Mouse (Mus musculus) heart, postnatal 0 days (tissue): Measurements from ENCODE around the gene Rufy1. TPM values are rescaled to one million over a fixed set of nuclear protein-coding genes. Genes with fewer than 3 reads are reported as not detected.

Experiments
- ATAC-seq: fragments of 200-750 bp; cut with Nextera tagmentation; 2 replicates; pipeline ENCODE4 v1.8.0; 2017; ENCODE audit warnings: low read depth, moderate number of reproducible peaks, moderate library complexity; ENCODE audit not compliant: insufficient read depth
- DNase-seq: peaks from one replicate; pipeline ENCODE4 v3.0.0-alpha.2; 2016; ENCODE audit warnings: low spot score
- H3K27ac ChIP-seq: fragments of 300-500 bp; sonication (generic); 2 replicates; pipeline ENCODE4 v1.5.1; 2014; ENCODE audit warnings: low read depth, mild to moderate bottlenecking
- H3K27me3 ChIP-seq: fragments of 300-500 bp; sonication (generic); 2 replicates; pipeline ENCODE4 v1.6.1; 2014; ENCODE audit warnings: low read length, mixed read lengths; ENCODE audit not compliant: control insufficient read depth, insufficient read depth
- H3K36me3 ChIP-seq: fragments of 300-500 bp; sonication (generic); replicated peaks from 2 replicates; pipeline ENCODE4 v1.6.1; 2014; ENCODE audit warnings: low read length, mixed read lengths; ENCODE audit not compliant: control insufficient read depth, insufficient read depth
- H3K4me1 ChIP-seq: fragments of 300-500 bp; sonication (generic); 2 replicates; pipeline ENCODE4 v1.6.1; 2014; ENCODE audit warnings: antibody characterized with exemption; ENCODE audit not compliant: control insufficient read depth, insufficient read depth
- H3K4me2 ChIP-seq: fragments of 300-500 bp; sonication (generic); 2 replicates; pipeline ENCODE4 v1.6.1; 2014; ENCODE audit warnings: low read depth, mild to moderate bottlenecking, low read length, moderate library complexity
- H3K4me3 ChIP-seq: fragments of 300-500 bp; sonication (generic); 2 replicates; pipeline ENCODE4 v1.5.1; 2014; ENCODE audit warnings: low read depth, low read length
- H3K9ac ChIP-seq: fragments of 300-500 bp; sonication (generic); replicated peaks from 2 replicates; pipeline ENCODE4 v1.6.1; 2014; ENCODE audit warnings: low read depth, low read length, mixed read lengths
- H3K9me3 ChIP-seq: fragments of 300-500 bp; sonication (generic); replicated peaks from 2 replicates; pipeline ENCODE4 v1.6.1; 2016; ENCODE audit warnings: low read length; ENCODE audit not compliant: control insufficient read depth
- CTCF ChIP-seq: IDR thresholded peaks from 2 replicates; pipeline ENCODE4 v1.5.1; 2016; ENCODE audit warnings: antibody characterized with exemption, control low read depth, low read depth
- EP300 ChIP-seq: IDR thresholded peaks from 2 replicates; pipeline ENCODE4 v1.6.1; 2016; ENCODE audit warnings: antibody characterized with exemption, low read depth
- WGBS: fragments of 180-500 bp; shearing (Covaris S2); extraction: QIAGEN DNeasy Blood & Tissue Kit; methylation state at CpG from one replicate; pipeline ENCODE4 v1.1.7; 2014; 5-methylcytosine and 5-hydroxymethylcytosine counted together
- polyA plus RNA-seq: library from polyadenylated mRNA; unstranded; fragments of >200 nt; fragmentation: Nextera tagmentation; extraction: Ambion mirVana; gene quantifications from 2 replicates; pipeline ENCODE4 v1.2.1, GENCODE M21; 2015
- total RNA-seq: library from RNA; depleted of rRNA; stranded (reverse); fragments of >200 nt; gene quantifications from 2 replicates; pipeline ENCODE4 v1.2.3, GENCODE M21; 2014; ENCODE audit warnings: low replicate concordance

The Rufy1 gene
- total and polyA plus RNA-seq, 2 experiments from 2014 or later, result 22.8 to 29.2 TPM

DNA sequence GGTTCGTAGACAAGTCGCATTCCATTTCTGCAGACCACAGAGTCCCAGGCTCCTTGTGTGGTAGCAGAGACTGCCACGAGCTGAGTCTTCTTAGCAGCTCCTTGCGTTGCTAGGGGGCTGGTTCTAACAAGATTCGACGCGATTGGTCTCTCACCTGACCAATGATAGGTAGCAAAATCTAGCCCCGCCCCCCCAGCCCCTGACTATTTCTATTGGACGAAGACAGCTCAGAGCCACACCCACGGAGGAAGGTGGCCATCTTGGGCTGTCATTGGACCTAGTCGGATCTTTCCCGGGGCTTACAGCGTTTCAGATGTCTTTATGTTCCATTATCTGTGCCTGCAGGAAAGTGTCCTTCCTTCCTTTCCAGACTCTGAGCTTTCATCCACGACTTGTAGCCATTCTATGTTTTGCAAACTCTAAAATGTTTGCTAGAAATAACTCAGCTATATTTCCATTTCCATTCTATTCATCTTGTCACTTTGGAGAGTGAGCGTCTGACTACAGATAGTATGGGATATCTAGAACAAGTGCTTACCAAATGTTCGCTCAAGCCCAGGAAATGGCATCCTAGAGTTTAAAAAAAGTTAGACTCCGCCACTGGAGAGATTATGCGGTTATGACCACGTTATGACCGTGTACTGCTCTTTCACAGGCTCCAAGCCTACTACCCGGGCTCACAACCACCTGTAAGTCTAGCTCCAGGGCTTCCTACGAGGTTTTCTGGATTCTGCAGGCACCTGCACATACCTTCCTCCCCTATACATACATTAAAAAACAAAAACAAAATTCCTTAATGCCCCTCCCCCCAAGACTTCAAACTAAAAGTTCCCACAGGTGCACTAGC, 8.8 kb downstream of the Rufy1 start:
- Histone ChIP-seq H3K9ac (no peak overlapping the region), H3K4me2 (peak overlapping the region; percentile 51), H3K36me3 (peaks cover 31% of the 10 kb centered on the region), H3K27ac (peak overlapping the region; percentile 46), H3K27me3 (no peaks in the 10 kb centered on the region), H3K4me3 (peak overlapping the region; percentile 26; the same call in 1 of the 2 replicates), H3K4me1 (peaks cover 19% of the 10 kb centered on the region), H3K9me3 (no peaks in the 10 kb centered on the region)
- TF ChIP-seq EP300 (no peak), CTCF (no peak)
- DNase-seq (peak; percentile 81), ATAC-seq (peak; percentile 92)
- 26% methylated on average over 22 of the region's 22 CpGs for WGBS

- H3K4me2 ChIP-seq, result peak overlapping the region; percentile 51
- ATAC-seq, result no peak
- TF ChIP-seq CTCF (no peak), EP300 (no peak)
Measured at GRCm38 (mm10) chr11:50421461-50421860, 9.5 kb downstream of the Rufy1 start.

DNA sequence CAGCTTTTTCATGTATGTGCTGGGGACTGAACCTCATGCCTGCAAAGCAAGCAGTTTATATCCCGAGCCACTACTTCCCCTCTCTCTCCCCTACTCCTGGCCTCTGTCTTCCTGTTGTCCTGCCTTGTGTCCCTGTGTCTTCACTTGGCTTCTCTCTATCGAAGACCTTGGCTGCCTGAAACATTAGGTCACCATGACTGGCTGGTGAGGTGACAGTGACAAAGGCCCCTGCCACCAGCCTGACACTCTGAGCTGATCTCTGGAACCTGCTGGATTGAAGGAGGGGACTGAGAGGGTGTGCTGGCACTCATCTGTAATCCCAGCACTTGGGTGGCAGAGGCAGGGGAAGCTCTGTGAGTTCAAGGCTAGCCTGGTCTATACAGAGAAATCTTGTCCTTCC, 13.1 kb downstream of the Rufy1 start:
- Histone ChIP-seq H3K4me3 (no peak overlapping the region), H3K9me3 (no peaks in the 10 kb centered on the region), H3K4me2 (no peak overlapping the region), H3K9ac (no peak overlapping the region), H3K27me3 (no peaks in the 10 kb centered on the region), H3K27ac (no peak overlapping the region), H3K36me3 (peaks cover 63% of the 10 kb centered on the region), H3K4me1 (peaks cover 10% of the 10 kb centered on the region; the same call in 1 of the 2 replicates)
- WGBS, result 29% methylated on average over 2 of the region's 2 CpGs
- ATAC-seq (no peak), DNase-seq (no peak)
- TF ChIP-seq CTCF, result no peak
- TF ChIP-seq EP300, result no peak

More at GRCm38 (mm10) chr11:50421461-50421860, 9.5 kb downstream of the Rufy1 start:
- no peaks in the 10 kb centered on the region for H3K9me3 ChIP-seq
- no peaks in the 10 kb centered on the region for H3K27me3 ChIP-seq
- no peak overlapping the region for H3K27ac ChIP-seq
- peaks cover 19% of the 10 kb centered on the region for H3K4me1 ChIP-seq
- no peak for DNase-seq
- H3K4me3 ChIP-seq, result peak overlapping the region; percentile 26; the same call in 1 of the 2 replicates
- 71% methylated on average over 5 of the region's 5 CpGs for WGBS
- H3K9ac ChIP-seq, result no peak overlapping the region
- H3K36me3 ChIP-seq, result peaks cover 38% of the 10 kb centered on the region

DNA sequence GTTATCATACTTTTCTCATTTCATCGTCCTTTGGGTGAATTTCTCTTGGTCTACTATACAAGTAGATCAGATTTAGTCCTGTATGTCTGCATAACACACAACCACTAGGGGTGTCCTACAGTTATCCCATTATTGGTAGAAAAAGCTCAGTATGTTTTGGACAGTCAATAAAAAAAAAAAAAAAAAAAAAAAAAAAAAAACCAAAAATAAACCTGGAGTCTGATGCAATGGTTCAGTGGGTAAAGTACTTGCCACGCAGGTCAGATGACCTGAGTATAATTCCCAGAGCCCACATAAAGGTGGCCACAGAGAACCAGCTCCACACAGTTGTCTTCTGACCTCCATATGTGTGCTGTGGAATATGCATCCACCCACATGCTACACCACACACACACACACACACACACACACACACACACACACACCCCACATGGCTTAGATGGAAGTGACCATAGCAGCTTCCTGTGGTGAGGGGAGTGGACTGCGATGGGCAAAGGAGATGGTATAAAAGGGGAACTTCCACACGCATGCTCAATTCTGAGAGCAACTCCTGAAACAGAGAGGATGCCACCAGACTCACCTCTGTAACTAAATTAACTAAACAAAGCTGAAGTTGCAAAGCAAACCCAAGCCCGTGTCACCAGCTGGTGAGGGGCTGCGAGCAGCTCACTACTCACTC, 15.2 kb downstream of the Rufy1 start:
- H3K9ac ChIP-seq, result no peak overlapping the region
- TF ChIP-seq CTCF, result no peak
- no peak for TF ChIP-seq EP300
- H3K4me2 ChIP-seq, result no peak overlapping the region
- no peak overlapping the region for H3K27ac ChIP-seq
- DNase-seq, result no peak
- H3K9me3 ChIP-seq, result no peaks in the 10 kb centered on the region
- H3K36me3 ChIP-seq, result peaks cover 68% of the 10 kb centered on the region
- H3K27me3 ChIP-seq, result no peaks in the 10 kb centered on the region
- no peaks in the 10 kb centered on the region for H3K4me1 ChIP-seq
- no peak for ATAC-seq
- no peak overlapping the region for H3K4me3 ChIP-seq
- 86% methylated on average over 6 of the region's 6 CpGs for WGBS

DNA sequence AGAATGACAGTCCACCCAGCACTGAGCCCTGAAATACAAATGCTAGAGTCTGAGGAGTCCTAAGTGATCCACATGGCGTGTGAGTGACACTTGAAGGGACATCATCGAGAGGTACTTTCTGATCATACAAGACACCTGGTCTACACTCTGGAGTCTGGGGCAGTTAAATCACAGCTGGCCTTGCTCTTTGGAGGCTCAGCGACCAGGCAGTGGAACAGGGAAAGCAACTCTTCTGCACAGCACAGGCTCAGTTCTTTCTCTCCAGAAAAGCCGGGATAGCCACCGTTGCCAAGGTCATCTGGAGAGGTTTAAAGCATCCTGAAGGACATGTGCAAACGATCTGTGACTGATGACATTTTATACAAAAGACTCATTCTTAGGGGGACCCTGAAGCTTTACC, 23.7 kb downstream of the Rufy1 start:
- Histone ChIP-seq H3K4me1 (peaks cover 24% of the 10 kb centered on the region), H3K4me2 (no peak overlapping the region), H3K9me3 (no peaks in the 10 kb centered on the region), H3K27me3 (no peaks in the 10 kb centered on the region), H3K4me3 (no peak overlapping the region), H3K27ac (no peak overlapping the region), H3K36me3 (peaks cover 72% of the 10 kb centered on the region), H3K9ac (no peak overlapping the region)
- no peak for TF ChIP-seq EP300
- TF ChIP-seq CTCF, result no peak
- DNase-seq, result no peak
- 50% methylated on average over 6 of the region's 6 CpGs for WGBS
- ATAC-seq, result no peak
